Mouse (Mus musculus): ENCODE data around the gene Wbp2. TPM values are rescaled to one million over a fixed set of nuclear protein-coding genes. Genes with fewer than 3 reads are reported as not detected.

The Wbp2 gene
- total RNA-seq, 2 experiments from 2014 or later = 15.6 to 42.4 TPM

- ATAC-seq (replicated peaks; ENCODE audit: poor library complexity) = peak; percentile 54
Observed at GRCm38 (mm10) chr11:116071510-116071909, 15.3 kb downstream of the Wbp2 start.

DNA sequence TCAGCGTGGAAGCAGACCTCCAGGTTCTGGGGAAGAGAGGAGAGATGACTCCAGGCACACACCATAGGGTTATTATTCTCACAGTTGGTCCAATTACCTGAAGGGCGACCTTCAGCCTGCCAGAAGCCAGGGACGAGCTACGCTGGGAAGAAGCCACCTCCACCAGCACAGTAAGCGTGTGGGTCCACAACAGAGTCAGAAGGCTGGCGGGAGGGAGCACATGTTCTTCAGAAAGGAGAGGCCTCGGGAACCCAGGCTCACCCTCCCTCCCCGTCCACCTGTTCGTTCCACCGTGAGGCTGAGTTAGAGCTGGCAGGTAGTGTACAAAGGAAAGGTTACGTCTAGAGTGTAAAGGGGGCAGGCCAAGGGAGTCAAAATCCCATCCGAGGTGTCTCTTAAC, 21.4 kb downstream of the Wbp2 start:
- no peak for ATAC-seq (replicated peaks; ENCODE audit: poor library complexity)

DNA sequence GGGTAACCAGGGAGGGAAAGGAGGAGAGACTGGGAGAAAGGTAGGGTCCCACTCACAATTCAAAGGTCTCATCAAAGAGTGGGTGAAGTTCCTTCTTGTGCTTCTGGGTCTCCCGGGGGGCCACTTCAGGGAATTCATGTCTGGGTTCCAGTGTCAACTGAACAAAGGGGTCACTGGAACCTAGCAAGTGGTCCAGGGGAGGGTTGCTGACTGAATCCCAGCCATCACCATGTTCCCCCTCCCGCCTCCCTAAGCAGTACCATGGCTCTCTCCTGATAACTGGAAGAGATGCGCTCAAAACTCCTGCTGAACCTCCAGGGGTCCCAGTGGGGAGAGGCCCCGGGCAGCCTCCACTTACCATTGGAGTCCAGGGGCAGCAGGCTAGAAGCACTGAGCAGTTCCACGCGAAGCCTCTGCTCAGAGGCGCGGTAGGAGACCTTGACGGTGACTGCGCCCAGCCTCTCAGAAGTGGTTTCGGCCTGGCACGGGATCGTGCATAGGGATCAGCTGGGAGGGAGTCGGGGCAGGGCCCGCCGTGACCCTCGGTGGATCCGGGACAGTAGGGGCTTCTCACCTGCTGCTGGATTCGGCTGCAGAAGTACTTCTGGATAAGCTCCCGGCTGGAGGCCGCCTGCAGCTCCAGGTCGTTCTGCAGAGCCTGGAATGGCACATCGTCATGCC, 22.5 kb downstream of the Wbp2 start:
- no peak for ATAC-seq (replicated peaks; ENCODE audit: poor library complexity)

DNA sequence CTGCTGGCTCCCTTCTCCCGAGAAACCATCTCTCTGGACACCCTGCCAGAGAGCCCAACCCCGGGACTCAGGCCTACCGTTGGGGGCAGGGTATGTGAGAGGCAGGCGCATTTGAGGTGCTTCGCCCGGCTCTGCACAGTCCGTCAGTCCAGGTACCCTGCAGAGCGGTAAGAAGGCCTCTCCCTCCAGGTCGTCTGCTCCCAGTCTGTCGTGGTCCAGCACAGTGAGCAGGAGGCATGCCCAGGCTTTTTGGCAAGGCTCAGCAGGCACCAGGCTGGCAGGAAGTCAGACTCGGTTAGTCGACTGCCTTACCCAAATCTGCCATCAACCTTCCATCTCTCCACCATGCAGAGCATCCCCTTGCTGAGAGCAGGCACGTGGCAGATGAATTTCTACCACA, 23.2 kb downstream of the Wbp2 start:
- ATAC-seq (replicated peaks; ENCODE audit: poor library complexity) = no peak

DNA sequence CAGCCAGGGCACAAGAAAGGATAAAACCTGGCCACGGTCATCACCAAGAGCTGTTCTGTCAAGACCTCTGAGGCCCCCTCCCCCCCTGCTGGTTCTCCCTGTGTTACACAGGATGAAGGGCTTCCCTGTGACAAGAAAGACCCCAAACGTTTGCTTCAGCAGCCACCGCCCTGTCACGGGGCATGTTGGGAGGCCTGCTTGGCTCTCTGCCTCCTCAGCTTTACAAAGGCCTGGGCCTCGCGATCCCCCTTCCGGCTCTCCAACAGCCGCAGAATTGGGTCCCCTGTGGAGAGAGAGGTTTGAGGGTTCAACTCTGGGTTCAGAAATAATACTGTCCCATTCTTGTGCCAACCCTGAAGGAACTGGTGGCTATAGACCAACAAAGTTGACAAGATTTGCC, 24.3 kb downstream of the Wbp2 start:
- no peak for ATAC-seq (replicated peaks; ENCODE audit: poor library complexity)

- no peak for ATAC-seq (replicated peaks; ENCODE audit: poor library complexity)
Observed at GRCm38 (mm10) chr11:116061641-116062415, 25.0 kb downstream of the Wbp2 start.

GRCm38 (mm10) chr11:116060596-116060995, 26.2 kb downstream of the Wbp2 start:
- ATAC-seq (replicated peaks; ENCODE audit: poor library complexity) = no peak

DNA sequence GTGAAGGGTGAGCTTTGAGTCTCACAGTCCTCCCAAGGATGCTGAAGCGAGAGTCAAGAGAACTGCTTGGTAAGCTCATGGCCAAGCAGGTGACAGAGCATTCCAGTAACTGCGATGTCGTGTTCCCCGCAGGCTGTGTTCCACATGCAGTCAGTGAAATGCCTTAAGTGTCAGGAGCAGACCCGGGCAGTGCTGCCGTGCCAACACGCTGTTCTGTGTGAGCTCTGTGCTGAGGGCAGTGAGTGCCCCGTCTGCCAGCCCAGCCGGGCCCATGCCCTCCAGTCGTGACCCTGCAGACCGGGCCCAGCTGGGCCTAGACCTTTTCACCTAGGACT, 27.1 kb downstream of the Wbp2 start:
- no peak for ATAC-seq (replicated peaks; ENCODE audit: poor library complexity)

DNA sequence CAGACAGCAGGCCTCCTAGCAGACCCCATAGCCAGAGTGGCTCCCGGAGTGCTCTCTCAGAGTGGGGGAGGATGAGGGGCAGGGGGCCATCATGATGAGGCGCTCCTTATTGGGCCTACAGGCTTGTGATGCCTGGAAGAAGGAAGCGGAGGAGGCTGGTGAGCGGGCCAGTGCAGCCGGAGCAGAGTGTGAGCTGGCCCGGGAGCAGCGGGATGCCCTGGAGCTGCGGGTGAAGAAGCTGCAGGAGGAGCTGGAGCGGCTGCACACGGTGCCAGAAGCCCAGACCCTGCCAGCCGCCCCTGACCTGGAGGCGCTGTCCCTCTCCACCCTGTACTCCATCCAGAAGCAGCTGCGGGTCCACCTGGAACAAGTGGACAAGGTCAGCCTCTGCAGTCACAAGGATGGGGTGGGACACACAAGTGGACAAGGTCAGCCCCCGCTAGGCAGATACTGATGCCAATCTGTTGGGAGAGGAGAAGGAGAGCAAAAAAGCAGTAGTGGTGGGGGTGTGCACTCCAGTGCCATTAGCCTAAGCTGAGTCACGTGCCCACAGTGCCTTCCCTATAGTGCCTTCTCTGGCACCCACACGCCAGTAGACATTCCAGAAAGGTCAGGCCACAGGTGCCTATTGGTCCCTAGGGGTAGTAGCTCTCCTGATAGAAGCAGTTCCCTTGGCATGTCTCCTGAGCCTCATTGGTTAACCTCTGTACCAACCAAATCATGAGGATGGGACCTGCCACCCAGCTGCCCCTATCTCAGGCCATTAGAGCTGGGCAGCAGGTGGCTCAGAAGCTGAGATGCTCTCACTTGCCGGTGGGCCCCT, 27.7 kb downstream of the Wbp2 start:
- ATAC-seq (replicated peaks; ENCODE audit: poor library complexity) = no peak

DNA sequence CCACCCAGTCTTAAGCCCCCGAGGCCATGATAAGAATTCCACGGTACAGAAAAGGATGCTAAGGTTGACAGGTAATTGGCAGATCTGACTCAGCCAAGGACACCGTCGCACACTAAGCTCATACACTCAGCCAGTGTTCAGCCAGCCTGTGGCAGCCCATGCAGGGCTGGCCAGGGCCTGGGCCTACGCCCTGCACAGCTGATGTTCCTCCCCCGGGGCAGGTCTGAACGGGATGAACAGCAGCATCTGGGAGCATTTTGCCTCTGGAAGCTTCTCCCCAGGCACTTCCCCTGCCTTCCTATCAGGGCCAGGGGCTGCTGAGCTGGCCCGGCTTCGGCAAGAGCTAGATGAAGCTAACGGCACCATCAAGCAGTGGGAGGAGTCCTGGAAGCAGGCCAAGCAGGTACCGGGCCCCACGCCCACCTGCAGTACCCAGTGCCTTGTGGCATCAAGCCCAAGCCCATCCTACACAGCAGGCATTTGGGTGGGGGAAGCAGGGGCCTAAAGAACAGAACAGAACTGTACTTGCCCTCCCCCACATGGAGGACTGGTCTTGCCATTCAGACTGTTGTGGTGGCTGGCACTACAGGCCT, 28.7 kb downstream of the Wbp2 start:
- ATAC-seq (replicated peaks; ENCODE audit: poor library complexity) = no peak

GRCm38 (mm10) chr11:116057237-116057881, 29.4 kb downstream of the Wbp2 start:
- peak; percentile 71 for ATAC-seq (replicated peaks; ENCODE audit: poor library complexity)

DNA sequence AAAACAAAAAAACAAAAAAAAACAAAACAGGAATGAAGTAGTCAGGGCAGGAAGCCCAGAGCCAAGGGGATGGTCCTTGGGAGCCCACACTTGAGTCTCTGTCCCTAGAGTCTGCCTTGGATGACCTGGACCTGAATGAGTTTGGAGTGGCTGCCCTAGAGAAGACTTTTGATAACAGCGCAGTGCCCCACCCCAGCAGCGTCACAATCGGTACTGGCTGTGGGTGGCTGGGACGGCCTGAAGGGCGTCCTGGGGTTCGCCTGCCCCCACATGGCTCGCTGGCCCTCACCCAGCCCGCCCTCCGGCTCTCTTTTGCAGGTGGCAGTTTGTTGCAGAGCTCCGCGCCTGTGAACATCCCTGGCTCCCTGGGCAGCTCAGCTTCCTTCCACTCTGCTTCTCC, 30.9 kb downstream of the Wbp2 start:
- ATAC-seq (replicated peaks; ENCODE audit: poor library complexity) = peak; percentile 30; the same call in 1 of the 2 replicates

GRCm38 (mm10) chr11:116053510-116054229, 33.1 kb downstream of the Wbp2 start:
- ATAC-seq (replicated peaks; ENCODE audit: poor library complexity) = peak; percentile 45

GRCm38 (mm10) chr11:116050196-116050595, 36.6 kb downstream of the Wbp2 start:
- no peak for ATAC-seq (replicated peaks; ENCODE audit: poor library complexity)

DNA sequence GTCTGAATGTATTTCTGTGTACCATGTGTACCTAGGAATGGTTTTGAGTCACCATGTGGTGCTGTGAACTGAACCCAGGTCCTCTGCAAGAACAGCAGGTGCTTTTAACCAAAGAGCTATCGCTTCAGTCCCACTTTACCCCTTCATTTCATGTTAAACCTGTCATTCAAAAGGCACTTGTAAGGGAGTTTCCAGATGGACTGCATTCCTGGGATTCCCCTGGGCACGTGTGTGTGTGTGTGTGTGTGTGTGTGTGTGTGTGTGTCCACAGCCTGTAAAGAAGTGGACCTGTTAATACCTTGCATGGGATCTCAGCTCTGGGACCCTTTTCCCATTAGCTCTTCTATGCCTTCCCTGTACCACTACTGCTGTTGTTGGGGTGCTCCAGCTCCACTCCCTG, 37.2 kb downstream of the Wbp2 start:
- ATAC-seq (replicated peaks; ENCODE audit: poor library complexity) = no peak

DNA sequence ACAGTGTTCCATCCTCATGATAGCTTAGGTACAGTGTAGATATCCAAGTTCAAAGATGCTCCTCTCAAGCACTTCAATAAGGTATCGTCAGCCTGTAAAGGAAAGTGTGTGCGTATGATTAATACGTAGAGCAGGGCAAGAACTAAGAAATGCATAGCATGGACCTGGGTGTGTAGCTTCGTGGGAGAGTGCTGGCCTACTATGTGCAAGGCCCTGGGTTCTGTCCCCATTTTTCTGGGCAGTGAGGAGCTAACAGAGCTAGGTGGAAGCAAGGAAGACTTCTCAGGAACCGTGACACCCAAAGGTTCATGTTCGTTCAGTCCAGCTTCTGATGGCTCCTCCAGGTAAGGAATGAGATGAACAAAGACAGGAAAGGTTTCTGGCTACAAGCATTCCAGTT, 41.6 kb downstream of the Wbp2 start:
- no peak for ATAC-seq (replicated peaks; ENCODE audit: poor library complexity)

GRCm38 (mm10) chr11:116043286-116043685, 43.5 kb downstream of the Wbp2 start:
- ATAC-seq (replicated peaks; ENCODE audit: poor library complexity) = no peak

- ATAC-seq (replicated peaks; ENCODE audit: poor library complexity) = no peak
Observed at GRCm38 (mm10) chr11:116042372-116043138, 44.2 kb downstream of the Wbp2 start.

DNA sequence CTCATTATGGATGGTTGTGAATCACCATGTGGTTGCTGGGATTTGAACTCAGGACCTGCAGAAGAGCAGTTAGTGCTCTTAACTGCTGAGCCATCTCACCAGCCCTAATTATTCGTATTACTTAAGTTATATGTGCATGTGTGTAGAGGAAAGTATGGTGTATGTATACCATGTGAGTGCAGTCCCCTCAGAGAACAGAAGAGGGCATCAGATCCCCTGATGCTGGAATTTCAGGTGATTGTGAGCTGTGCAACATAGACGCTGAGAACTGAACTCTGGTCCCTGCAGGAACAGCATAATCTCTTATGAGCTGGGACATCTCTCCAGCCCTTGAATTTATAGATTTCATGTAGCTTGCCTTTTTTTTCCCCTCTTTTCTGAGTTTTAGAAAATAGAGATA, 45.0 kb downstream of the Wbp2 start:
- no peak for ATAC-seq (replicated peaks; ENCODE audit: poor library complexity)
